Mouse (Mus musculus) CH12.LX (cell line): ENCODE data around the gene Sdhaf1.

Experiments used
- CHD1 ChIP-seq: IDR thresholded peaks from 2 replicates; pipeline ENCODE4 v1.6.1; 2012; ENCODE audit warnings: low read depth, low read length, improper control_type of control experiment, inconsistent platforms
- CTCF ChIP-seq, 2 experiments: IDR thresholded peaks in 1 of 2; conservative IDR thresholded peaks in 1 of 2; 2 replicates each; pipeline ENCODE4 v1.5.1; 2011 to 2012; ENCODE audit warnings: low read depth in 2 of 2, low read length in 2 of 2, improper control_type of control experiment in 1 of 2, inconsistent platforms in 1 of 2, mild to moderate bottlenecking in 1 of 2, moderate library complexity in 1 of 2
- E2F4 ChIP-seq: IDR thresholded peaks from 2 replicates; pipeline ENCODE4 v1.6.1; 2011; ENCODE audit warnings: low read depth, low read length, improper control_type of control experiment; ENCODE audit not compliant: insufficient replicate concordance
- EP300 ChIP-seq: IDR thresholded peaks from 2 replicates; pipeline ENCODE4 v1.6.1; 2011; ENCODE audit warnings: low read length, improper control_type of control experiment
- MAX ChIP-seq: IDR thresholded peaks from 2 replicates; pipeline ENCODE4 v1.6.1; 2011; ENCODE audit warnings: low read length, improper control_type of control experiment
- MAZ ChIP-seq: IDR thresholded peaks from 2 replicates; pipeline ENCODE4 v1.6.1; 2012; ENCODE audit warnings: low read depth, mild to moderate bottlenecking, inconsistent platforms, low read length, improper control_type of control experiment, moderate library complexity
- PAX5 ChIP-seq: IDR thresholded peaks from 2 replicates; pipeline ENCODE4 v1.6.1; 2012; ENCODE audit warnings: low read length, inconsistent platforms, mixed read lengths
- POLR2A ChIP-seq: IDR thresholded peaks from 2 replicates; pipeline ENCODE4 v1.6.1; 2011; ENCODE audit warnings: low read depth, mild to moderate bottlenecking, improper control_type of control experiment, low read length
- POLR2AphosphoS2 ChIP-seq: IDR thresholded peaks from 2 replicates; pipeline ENCODE4 v1.6.1; 2011; ENCODE audit warnings: low read depth, low read length, improper control_type of control experiment
- RAD21 ChIP-seq: IDR thresholded peaks from 2 replicates; pipeline ENCODE4 v1.6.1; 2011; ENCODE audit warnings: low read depth, mild to moderate bottlenecking, low read length, improper control_type of control experiment, moderate library complexity
- TCF12 ChIP-seq: IDR thresholded peaks from 2 replicates; pipeline ENCODE4 v1.6.1; 2014; ENCODE audit warnings: low read depth, mild to moderate bottlenecking, inconsistent platforms, low read length, improper control_type of control experiment
- ZC3H11A ChIP-seq: IDR thresholded peaks from 2 replicates; pipeline ENCODE4 v1.6.1; 2012; ENCODE audit warnings: low read depth, mild to moderate bottlenecking, inconsistent platforms, low read length, improper control_type of control experiment
- ZKSCAN1 ChIP-seq: IDR thresholded peaks from 2 replicates; pipeline ENCODE4 v1.6.1; 2012; ENCODE audit warnings: low read depth, inconsistent platforms, low read length, improper control_type of control experiment, borderline replicate concordance
- ZMIZ1 ChIP-seq: IDR thresholded peaks from 2 replicates; pipeline ENCODE4 v1.6.1; 2012; ENCODE audit warnings: low read depth, mild to moderate bottlenecking, inconsistent platforms, low read length, improper control_type of control experiment

DNA sequence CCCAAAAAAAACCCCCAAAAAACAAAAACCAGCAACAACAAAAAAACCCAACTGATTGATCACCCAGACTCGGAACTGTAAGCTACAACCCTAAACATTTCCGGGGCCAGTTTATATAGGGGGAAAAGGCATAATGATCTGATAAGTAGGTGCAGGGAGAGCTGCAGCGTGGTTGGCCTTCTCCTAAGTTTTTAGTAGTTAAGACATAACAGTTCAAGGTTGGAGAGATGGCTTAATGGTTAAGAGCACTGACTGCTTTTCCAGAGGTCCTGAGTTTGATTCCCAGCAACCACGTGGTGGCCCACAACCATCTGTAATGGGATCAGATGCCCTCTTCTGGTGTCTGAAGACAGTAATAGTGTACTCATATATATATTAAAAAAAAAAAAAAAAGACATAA, 42.2 kb downstream of the Sdhaf1 start:
- no peak for TF ChIP-seq EP300
- TF ChIP-seq TCF12 = no peak
- no peak for TF ChIP-seq CTCF (conservative IDR thresholded peaks at IDR 0.05 in 1 of 2, IDR thresholded peaks at IDR 0.05 in 1 of 2; ENCODE audit: low read depth in 2 of 2, low read length in 2 of 2)
- TF ChIP-seq ZC3H11A = no peak
- no peak for TF ChIP-seq CHD1
- TF ChIP-seq ZMIZ1 = no peak
- no peak for TF ChIP-seq POLR2AphosphoS2
- TF ChIP-seq MAZ = no peak
- TF ChIP-seq E2F4 = no peak
- no peak for TF ChIP-seq POLR2A
- TF ChIP-seq PAX5 = no peak
- TF ChIP-seq RAD21 = no peak
- TF ChIP-seq MAX = no peak
- TF ChIP-seq ZKSCAN1 = no peak
